Comparison of ENCODE assay signal across 1 mouse cellular context in the genomic region with DNA sequence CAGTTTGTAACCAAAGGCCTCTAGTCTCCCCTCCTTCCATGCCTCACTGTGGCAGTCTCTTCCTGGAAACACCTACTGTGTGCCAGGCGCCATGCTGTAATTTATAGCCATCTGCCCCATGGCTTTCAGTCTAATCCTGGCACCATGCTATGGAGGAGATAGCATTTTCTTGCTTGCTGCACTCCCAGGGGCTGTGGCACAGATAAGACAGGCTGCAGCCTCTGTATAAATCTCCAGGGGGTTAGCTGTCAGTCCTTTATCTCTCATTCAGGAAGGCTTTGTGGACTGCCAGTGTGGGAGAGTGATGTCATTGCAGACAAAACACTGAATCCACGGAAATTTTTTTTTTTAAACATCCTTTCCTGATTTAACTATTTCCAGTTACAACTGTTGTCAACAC.
A peak's percentile ranks its signal among the peaks of the same experiment; 100 is the strongest.
TF ChIP-seq lines count a peak whose summit lies in the region.

No protein-coding gene starts in this region.

TF ChIP-seq in MEL, 35 proteins besides CTCF, POLR2A, EP300 and RAD21:
- TF ChIP-seq ZC3H11A (IDR thresholded peaks at IDR 0.05; ENCODE audit: low read depth, low read length) (no peak), NRF1 (IDR thresholded peaks at IDR 0.05; ENCODE audit: insufficient read depth, low read depth, low read length, poor library complexity, severe bottlenecking) (no peak), POLR2AphosphoS5 (IDR thresholded peaks at IDR 0.05; ENCODE audit: borderline replicate concordance, low read depth, low read length) (no peak), GATA1 (IDR thresholded peaks at IDR 0.05; ENCODE audit: low read depth, low read length) (peak; percentile 82), ZKSCAN1 (IDR thresholded peaks at IDR 0.05; ENCODE audit: low read depth, low read length) (peak; percentile 97), KAT2A (conservative IDR thresholded peaks at IDR 0.05; ENCODE audit: low read depth, low read length) (no peak), MAFK (IDR thresholded peaks at IDR 0.05; ENCODE audit: borderline replicate concordance, low read depth, low read length) (no peak), ZMIZ1 (IDR thresholded peaks at IDR 0.05; ENCODE audit: low read depth, low read length) (peak; percentile 24; the same call in 1 of the 2 replicates), CHD2 (IDR thresholded peaks at IDR 0.05; ENCODE audit: low read length) (peak; percentile 23; the same call in 1 of the 2 replicates), MYB (IDR thresholded peaks at IDR 0.05; ENCODE audit: low read depth, low read length) (no peak), NELFE (IDR thresholded peaks at IDR 0.05; ENCODE audit: low read depth, low read length) (no peak), TCF12 (IDR thresholded peaks at IDR 0.05; ENCODE audit: low read depth, low read length) (peak; percentile 84), GABPA (IDR thresholded peaks at IDR 0.05; ENCODE audit: low read depth, low read length) (no peak), RCOR1 (IDR thresholded peaks at IDR 0.05; ENCODE audit: low read depth, low read length) (peak; percentile 87), ELF1 (IDR thresholded peaks at IDR 0.05; ENCODE audit: low read depth, low read length) (no peak), BHLHE40 (IDR thresholded peaks at IDR 0.05; ENCODE audit: borderline replicate concordance, low read depth, low read length) (peak; percentile 27; the same call in 1 of the 2 replicates), MYC (IDR thresholded peaks at IDR 0.05; ENCODE audit: low read depth, low read length) (peak; percentile 29; the same call in 1 of the 2 replicates), UBTF (IDR thresholded peaks at IDR 0.05; ENCODE audit: borderline replicate concordance, insufficient read depth, low read depth, low read length) (no peak), USF1 (IDR thresholded peaks at IDR 0.05; ENCODE audit: low read depth, low read length) (no peak), MXI1 (IDR thresholded peaks at IDR 0.05; ENCODE audit: low read depth, low read length) (0 out of 2 replicates have a peak, but pooled peaks have one; percentile 55), SMC3 (IDR thresholded peaks at IDR 0.05; ENCODE audit: low read depth, low read length) (no peak), MAX (IDR thresholded peaks at IDR 0.05; ENCODE audit: low read length) (peak; percentile 13; the same call in 1 of the 2 replicates), MEF2A (IDR thresholded peaks at IDR 0.05; ENCODE audit: extremely low read depth, insufficient replicate concordance, low read depth, low read length, poor library complexity, severe bottlenecking) (no peak), HCFC1 (IDR thresholded peaks at IDR 0.05; ENCODE audit: low read depth, low read length) (0 out of 2 replicates have a peak, but pooled peaks have one; percentile 19), USF2 (IDR thresholded peaks at IDR 0.05; ENCODE audit: borderline replicate concordance in 1 of 2, insufficient read depth in 1 of 2, low read depth in 1 of 2, low read length in 2 of 2) (no peak), SIN3A (IDR thresholded peaks at IDR 0.05; ENCODE audit: low read length) (peak; percentile 77), TBP (IDR thresholded peaks at IDR 0.05; ENCODE audit: low read depth, low read length) (no peak), ZNF384 (IDR thresholded peaks at IDR 0.05; ENCODE audit: low read depth, low read length) (peak; percentile 65), TAL1 (IDR thresholded peaks at IDR 0.05; ENCODE audit: low read length) (peak; percentile 72), MAZ (IDR thresholded peaks at IDR 0.05; ENCODE audit: low read depth, low read length) (peak; percentile 47; the same call in 1 of the 2 replicates), POLR2AphosphoS2 (IDR thresholded peaks at IDR 0.05; ENCODE audit: low read length) (no peak), E2F4 (IDR thresholded peaks at IDR 0.05; ENCODE audit: borderline replicate concordance, low read depth, low read length) (no peak), JUND (IDR thresholded peaks at IDR 0.05; ENCODE audit: low read depth, low read length) (no peak), ETS1 (IDR thresholded peaks at IDR 0.05; ENCODE audit: low read depth, low read length) (peak; percentile 98), CHD1 (IDR thresholded peaks at IDR 0.05; ENCODE audit: low read depth, low read length) (no peak)
